In the genomic region with DNA sequence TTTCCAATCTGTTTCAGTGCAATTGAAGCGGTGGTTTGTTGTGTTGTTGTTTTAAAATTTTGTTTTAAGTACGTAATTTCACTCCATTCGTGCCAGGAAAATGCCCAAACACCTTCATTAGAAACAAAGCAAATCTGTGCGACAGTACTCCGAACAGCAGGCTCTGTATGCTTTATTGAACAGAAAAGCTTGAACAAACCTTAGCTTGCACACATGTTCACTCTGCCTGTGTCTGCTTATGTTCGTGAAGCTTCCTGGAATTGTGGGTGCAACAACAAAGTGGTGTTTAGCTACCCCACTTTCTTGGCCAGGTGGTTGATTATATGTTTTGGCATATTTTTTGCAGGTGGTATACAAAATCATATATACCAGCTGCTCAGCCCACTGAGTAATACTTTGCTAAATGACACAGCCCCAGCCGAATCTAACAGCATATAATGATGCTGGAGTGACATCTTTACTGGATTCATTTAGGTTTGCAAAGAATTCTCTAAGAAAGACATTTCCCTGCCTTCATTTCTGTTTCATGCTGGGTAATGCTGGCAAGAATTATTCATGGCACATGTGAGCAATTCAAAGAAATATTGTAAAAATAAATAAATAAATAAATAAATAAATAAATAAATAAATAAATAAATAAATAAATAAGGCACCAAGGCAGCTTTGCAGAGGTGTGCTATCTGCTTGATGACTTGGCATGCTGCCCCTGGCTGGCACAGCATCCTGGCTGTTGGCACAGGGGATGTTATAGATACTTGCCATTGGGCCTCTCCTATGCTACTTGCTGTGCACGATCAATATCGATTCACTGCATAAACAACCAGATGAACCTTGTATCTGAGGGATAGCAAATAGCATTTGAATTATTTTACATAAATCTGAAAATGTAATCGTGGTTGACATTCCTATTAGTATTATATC, we compare ENCODE assay signal across 19 mouse cellular contexts.
DNase-seq lines count a peak whose midpoint lies in the region; ATAC-seq and TF ChIP-seq lines count a peak whose summit lies in the region.
"Had no signal": no experiment of that assay in that cellular context is flagged by ENCODE, and none has a peak within 500 bp of the region (broad histone marks: within the 10 kb centered on the region; RNA-seq: fewer than 3 reads in every experiment).

No protein-coding gene starts in this region.

- H3K4me2 ChIP-seq in hindbrain, embryonic 13.5 days = no peak overlapping the region
- H3K4me2 ChIP-seq in hindbrain, embryonic 11.5 days (replicated peaks; ENCODE audit: low read depth, low read length) = no peak overlapping the region
- no peak overlapping the region for H3K4me2 ChIP-seq in midbrain, embryonic 16.5 days (ENCODE audit: low read length)
- H3K4me2 ChIP-seq in midbrain, embryonic 13.5 days (replicated peaks) = no peak overlapping the region
- H3K4me2 ChIP-seq in hindbrain, embryonic 16.5 days (ENCODE audit: low read length) = no peak overlapping the region
- H3K4me2 ChIP-seq: heart, embryonic 13.5 days; neural tube, embryonic 13.5 days had no signal

- H3K9ac ChIP-seq in hindbrain, embryonic 13.5 days = no peak overlapping the region
- no peak overlapping the region for H3K9ac ChIP-seq in hindbrain, embryonic 11.5 days (ENCODE audit: low read depth, low read length)
- no peak overlapping the region for H3K9ac ChIP-seq in midbrain, embryonic 16.5 days (ENCODE audit: low read depth, low read length)
- no peak overlapping the region for H3K9ac ChIP-seq in midbrain, embryonic 13.5 days (replicated peaks)
- H3K9ac ChIP-seq in hindbrain, embryonic 16.5 days (ENCODE audit: low read depth, low read length) = no peak overlapping the region
- H3K9ac ChIP-seq: heart, embryonic 13.5 days; neural tube, embryonic 13.5 days had no signal

- H3K4me1 ChIP-seq in hindbrain, embryonic 13.5 days (replicated peaks) = no peaks in the 10 kb centered on the region
- H3K4me1 ChIP-seq in hindbrain, embryonic 11.5 days (replicated peaks; ENCODE audit: control insufficient read depth, insufficient read depth, low read length) = no peaks in the 10 kb centered on the region
- H3K4me1 ChIP-seq in midbrain, embryonic 16.5 days (ENCODE audit: control insufficient read depth, insufficient read depth, low read length) = no peaks in the 10 kb centered on the region
- no peaks in the 10 kb centered on the region for H3K4me1 ChIP-seq in midbrain, embryonic 13.5 days (replicated peaks)
- no peaks in the 10 kb centered on the region for H3K4me1 ChIP-seq in hindbrain, embryonic 16.5 days (ENCODE audit: control insufficient read depth, insufficient read depth, low read depth, low read length)
- no peaks in the 10 kb centered on the region for H3K4me1 ChIP-seq in kidney, adult 2 months (ENCODE audit: control insufficient read depth, insufficient read depth, low read length)
- H3K4me1 ChIP-seq: embryonic facial prominence, embryonic 10.5 days; heart, embryonic 13.5 days; neural tube, embryonic 13.5 days had no signal

- TF ChIP-seq CTCF in kidney, adult 2 months (conservative IDR thresholded peaks at IDR 0.05; ENCODE audit: insufficient read depth, insufficient read length, low read depth, low read length) = no peak

- no peak overlapping the region for H3K27ac ChIP-seq in hindbrain, embryonic 13.5 days
- H3K27ac ChIP-seq in hindbrain, embryonic 11.5 days (ENCODE audit: low read depth, low read length) = no peak overlapping the region
- no peak overlapping the region for H3K27ac ChIP-seq in midbrain, embryonic 16.5 days (ENCODE audit: low read length)
- H3K27ac ChIP-seq in midbrain, embryonic 13.5 days = no peak overlapping the region
- H3K27ac ChIP-seq in hindbrain, embryonic 16.5 days (ENCODE audit: low read depth, low read length) = 0 out of 2 replicates have a peak overlapping the region, but pooled peaks have one; percentile 6
- no peak overlapping the region for H3K27ac ChIP-seq in kidney, adult 2 months (ENCODE audit: insufficient read depth, low read depth, low read length)
- H3K27ac ChIP-seq: embryonic facial prominence, embryonic 10.5 days; heart, embryonic 13.5 days; neural tube, embryonic 13.5 days had no signal

- no peaks in the 10 kb centered on the region for H3K36me3 ChIP-seq in hindbrain, embryonic 13.5 days
- H3K36me3 ChIP-seq in hindbrain, embryonic 11.5 days (ENCODE audit: control insufficient read depth, insufficient read depth, low read length) = no peaks in the 10 kb centered on the region
- no peaks in the 10 kb centered on the region for H3K36me3 ChIP-seq in midbrain, embryonic 16.5 days (ENCODE audit: control insufficient read depth, insufficient read depth, low read length)
- no peaks in the 10 kb centered on the region for H3K36me3 ChIP-seq in midbrain, embryonic 13.5 days
- H3K36me3 ChIP-seq in hindbrain, embryonic 16.5 days (ENCODE audit: control insufficient read depth, insufficient read depth, low read length) = no peaks in the 10 kb centered on the region
- no peaks in the 10 kb centered on the region for H3K36me3 ChIP-seq in kidney, adult 2 months (ENCODE audit: control insufficient read depth, insufficient read depth, low read length)
- H3K36me3 ChIP-seq: embryonic facial prominence, embryonic 10.5 days; heart, embryonic 13.5 days; neural tube, embryonic 13.5 days had no signal

- DNase-seq in cerebellum, postnatal 14 days = peak; percentile 62 to 64
- DNase-seq in cerebellum, adult 11 months = no peak
- DNase-seq in hindbrain, embryonic 11.5 days (ENCODE audit: low spot score) = no peak
- no peak for DNase-seq in kidney, adult 2 months
- DNase-seq: adrenal gland, postnatal 10 days; gastrocnemius, postnatal 14 days; heart, adult 11 months; kidney, adult 8-10 months; kidney, postnatal 14 days; lung, postnatal 4 days; thymus, adult 18-20 months; thymus, postnatal 36 days had no signal

- peak; percentile 72 for ATAC-seq in hindbrain, embryonic 13.5 days (ENCODE audit: low FRiP score)
- no peak for ATAC-seq in hindbrain, embryonic 11.5 days (ENCODE audit: low FRiP score)
- peak; percentile 62; the same call in 1 of the 2 replicates for ATAC-seq in midbrain, embryonic 16.5 days
- ATAC-seq in midbrain, embryonic 13.5 days = no peak; the same call in 1 of the 2 replicates
- ATAC-seq in hindbrain, embryonic 16.5 days = peak; percentile 89

- no peak overlapping the region for H3K4me3 ChIP-seq in hindbrain, embryonic 13.5 days
- no peak overlapping the region for H3K4me3 ChIP-seq in hindbrain, embryonic 11.5 days (ENCODE audit: low read depth, low read length)
- H3K4me3 ChIP-seq in midbrain, embryonic 16.5 days (ENCODE audit: low read depth, low read length) = no peak overlapping the region
- no peak overlapping the region for H3K4me3 ChIP-seq in midbrain, embryonic 13.5 days (replicated peaks)
- no peak overlapping the region for H3K4me3 ChIP-seq in hindbrain, embryonic 16.5 days (ENCODE audit: low read length)
- no peak overlapping the region for H3K4me3 ChIP-seq in kidney, adult 2 months (ENCODE audit: insufficient read depth, low read depth, low read length)
- H3K4me3 ChIP-seq: embryonic facial prominence, embryonic 10.5 days; heart, embryonic 13.5 days; neural tube, embryonic 13.5 days had no signal

- no peak for TF ChIP-seq POLR2A in kidney, adult 2 months (IDR thresholded peaks at IDR 0.05; ENCODE audit: low read depth, low read length)

- WGBS in hindbrain, embryonic 13.5 days = 84% methylated on average over 10 of the region's 10 CpGs
- WGBS in hindbrain, embryonic 11.5 days = 94% methylated on average over 10 of the region's 10 CpGs
- 87% methylated on average over 10 of the region's 10 CpGs for WGBS in midbrain, embryonic 16.5 days
- 90% methylated on average over 10 of the region's 10 CpGs for WGBS in midbrain, embryonic 13.5 days
- WGBS in hindbrain, embryonic 16.5 days = 73% methylated on average over 10 of the region's 10 CpGs
- WGBS in kidney, adult 2 months = 90% methylated on average over 10 of the region's 10 CpGs

- no peaks in the 10 kb centered on the region for H3K27me3 ChIP-seq in hindbrain, embryonic 13.5 days
- H3K27me3 ChIP-seq in hindbrain, embryonic 11.5 days (ENCODE audit: control insufficient read depth, insufficient read depth, low read length) = no peaks in the 10 kb centered on the region
- H3K27me3 ChIP-seq in midbrain, embryonic 16.5 days (ENCODE audit: control insufficient read depth, insufficient read depth, low read depth, low read length) = no peaks in the 10 kb centered on the region
- H3K27me3 ChIP-seq in midbrain, embryonic 13.5 days = no peaks in the 10 kb centered on the region
- H3K27me3 ChIP-seq in hindbrain, embryonic 16.5 days (replicated peaks; ENCODE audit: control insufficient read depth, insufficient read depth, low read length) = no peaks in the 10 kb centered on the region
- no peaks in the 10 kb centered on the region for H3K27me3 ChIP-seq in kidney, adult 2 months (replicated peaks; ENCODE audit: control insufficient read depth, insufficient read depth, low read length)
- H3K27me3 ChIP-seq: heart, embryonic 13.5 days; neural tube, embryonic 13.5 days had no signal

- no peaks in the 10 kb centered on the region for H3K9me3 ChIP-seq in hindbrain, embryonic 13.5 days
- no peaks in the 10 kb centered on the region for H3K9me3 ChIP-seq in hindbrain, embryonic 11.5 days (ENCODE audit: control insufficient read depth, low read length)
- H3K9me3 ChIP-seq in midbrain, embryonic 16.5 days (replicated peaks; ENCODE audit: control insufficient read depth, low read length, poor library complexity, severe bottlenecking) = no peaks in the 10 kb centered on the region
- no peaks in the 10 kb centered on the region for H3K9me3 ChIP-seq in midbrain, embryonic 13.5 days
- H3K9me3 ChIP-seq in hindbrain, embryonic 16.5 days (ENCODE audit: control insufficient read depth, low read length) = no peaks in the 10 kb centered on the region
- H3K9me3 ChIP-seq: embryonic facial prominence, embryonic 10.5 days; heart, embryonic 13.5 days; neural tube, embryonic 13.5 days had no signal

Comparison
In these comparisons a context has a peak if more than half of its experiments do, and no peak if none do; other contexts are left out.
1. DNase-seq: peak in cerebellum, postnatal 14 days (2 of 2); none in cerebellum, adult 11 months (single experiment), hindbrain, embryonic 11.5 days (single experiment) and kidney, adult 2 months (single experiment).
2. ATAC-seq: peak in hindbrain, embryonic 13.5 days (single experiment), midbrain, embryonic 16.5 days (single experiment) and hindbrain, embryonic 16.5 days (single experiment); none in hindbrain, embryonic 11.5 days (single experiment) and midbrain, embryonic 13.5 days (single experiment).